Comparison of ENCODE assay signal across 10 mouse cellular contexts in genomic region chr1:37931806-37932205, GRCm38 (mm10). TPM values are rescaled to one million over a fixed set of nuclear protein-coding genes. Genes with fewer than 3 reads are reported as not detected.
A peak's percentile ranks its signal among the peaks of the same experiment; 100 is the strongest.
DNase-seq lines count a peak whose midpoint lies in the region; ATAC-seq and TF ChIP-seq lines count a peak whose summit lies in the region.
"Had no signal": no experiment of that assay in that cellular context is flagged by ENCODE, and none has a peak within 500 bp of the region (broad histone marks: within the 10 kb centered on the region; RNA-seq: fewer than 3 reads in every experiment).

No protein-coding gene starts in this region.

- no peak overlapping the region for H3K9ac ChIP-seq in heart, embryonic 11.5 days (ENCODE audit: low read depth, low read length)

- no peak overlapping the region for H3K27ac ChIP-seq in heart, embryonic 11.5 days (ENCODE audit: low read depth, low read length)

- H3K9me3 ChIP-seq in heart, embryonic 11.5 days (replicated peaks; ENCODE audit: control insufficient read depth, low read length) = no peaks in the 10 kb centered on the region

- H3K4me1 ChIP-seq in heart, embryonic 11.5 days (ENCODE audit: control insufficient read depth, insufficient read depth, low read length) = no peaks in the 10 kb centered on the region

- H3K36me3 ChIP-seq in heart, embryonic 11.5 days (ENCODE audit: control insufficient read depth, insufficient read depth, low read length) = no peaks in the 10 kb centered on the region

- DNase-seq in urinary bladder, adult 18-20 months (ENCODE audit: low spot score in 2 of 2) = peak; percentile 41 to 49
- no peak for DNase-seq in urinary bladder, adult 2 months (ENCODE audit: low spot score)
- DNase-seq in brain, embryonic 14.5 days (ENCODE audit: low read depth) = peak; percentile 29
- DNase-seq in kidney, postnatal 36 days = peak; percentile 34 to 63
- no peak for DNase-seq in left cerebral cortex, adult 18-20 months (ENCODE audit: low spot score in 2 of 2)
- no peak for DNase-seq in layer of hippocampus, adult 8-10 months (ENCODE audit: low spot score in 2 of 2)
- DNase-seq in adipocyte (ENCODE audit: low spot score) = no peak

- H3K4me3 ChIP-seq in heart, embryonic 11.5 days (ENCODE audit: low read depth, low read length) = no peak overlapping the region

- H3K27me3 ChIP-seq in heart, embryonic 11.5 days (ENCODE audit: control insufficient read depth, insufficient read depth, low read length) = no peaks in the 10 kb centered on the region

- WGBS in heart, embryonic 11.5 days (ENCODE audit: insufficient replicate concordance) = 19% methylated on average over 3 of the region's 3 CpGs

- no peak overlapping the region for H3K4me2 ChIP-seq in heart, embryonic 11.5 days

- no peak for TF ChIP-seq CTCF in brain, embryonic 14.5 days (IDR thresholded peaks at IDR 0.05; ENCODE audit: borderline replicate concordance, extremely low read depth, insufficient read depth, insufficient read length)

- no peak for TF ChIP-seq POLR2A in brain, embryonic 14.5 days (IDR thresholded peaks at IDR 0.05; ENCODE audit: borderline replicate concordance, extremely low read depth, insufficient read depth, insufficient read length, poor library complexity, severe bottlenecking)

- ATAC-seq in heart, embryonic 11.5 days (replicated peaks; ENCODE audit: insufficient number of reproducible peaks, low FRiP score, low TSS enrichment) = no peak

RNA-seq across cellular contexts. Expression of gene Lyg2, which starts 15.5 kb away (rescaled TPM):
- polyA plus RNA-seq in urinary bladder, adult 2 months (2012; rRNA removed) = not detected in 2 replicates
- 0.03 TPM in 1 of 2 replicates, not detected in the other for polyA plus RNA-seq in brain, embryonic 14.5 days (2012; rRNA removed)
- not detected in 2 replicates for polyA plus RNA-seq in heart, embryonic 11.5 days (2014; fragmentation: Nextera tagmentation; extraction: Ambion mirVana)
- total RNA-seq in left cerebral cortex, adult 18-20 months (2021) = not detected
- total RNA-seq in layer of hippocampus, adult 8-10 months (2022) = under 1 TPM in 1 of 4 experiments, not detected in 3; 0.12 TPM
- total RNA-seq: common myeloid progenitor, adult 5-6 weeks had no signal
- polyA plus RNA-seq: limb, embryonic 11.5 days had no signal

RNA-seq across cellular contexts. Expression of gene Lyg1, which starts 25.8 kb away (rescaled TPM):
- not detected in 2 replicates for polyA plus RNA-seq in urinary bladder, adult 2 months (2012; rRNA removed)
- not detected in 2 replicates for polyA plus RNA-seq in brain, embryonic 14.5 days (2012; rRNA removed)
- not detected in 2 replicates for polyA plus RNA-seq in heart, embryonic 11.5 days (2014; fragmentation: Nextera tagmentation; extraction: Ambion mirVana)
- total RNA-seq in left cerebral cortex, adult 18-20 months (2021) = not detected
- total RNA-seq in layer of hippocampus, adult 8-10 months (2022) = not detected
- total RNA-seq: common myeloid progenitor, adult 5-6 weeks had no signal
- polyA plus RNA-seq: limb, embryonic 11.5 days had no signal

RNA-seq across cellular contexts. Expression of gene Mrpl30, which starts 41.5 kb away (rescaled TPM):
- 125 and 139 TPM in 2 replicates for polyA plus RNA-seq in urinary bladder, adult 2 months (2012; rRNA removed)
- 118 and 120 TPM in 2 replicates for polyA plus RNA-seq in brain, embryonic 14.5 days (2012; rRNA removed)
- polyA plus RNA-seq in heart, embryonic 11.5 days (2014; fragmentation: Nextera tagmentation; extraction: Ambion mirVana) = 260 and 280 TPM in 2 replicates
- 100 to 1,000 TPM; 139 to 146 TPM for total RNA-seq in left cerebral cortex, adult 18-20 months (2021)
- 100 to 1,000 TPM; 131 to 158 (median 140) TPM for total RNA-seq in layer of hippocampus, adult 8-10 months (2022)

RNA-seq across cellular contexts. Expression of gene Mitd1, which starts 41.6 kb away (rescaled TPM):
- 24.1 and 28.6 TPM in 2 replicates for polyA plus RNA-seq in urinary bladder, adult 2 months (2012; rRNA removed)
- 16.5 and 19.1 TPM in 2 replicates for polyA plus RNA-seq in brain, embryonic 14.5 days (2012; rRNA removed)
- polyA plus RNA-seq in heart, embryonic 11.5 days (2014; fragmentation: Nextera tagmentation; extraction: Ambion mirVana) = 15.9 and 16.4 TPM in 2 replicates
- 10 to 100 TPM; 10.7 to 11.3 TPM for total RNA-seq in left cerebral cortex, adult 18-20 months (2021)
- total RNA-seq in layer of hippocampus, adult 8-10 months (2022) = 10 to 100 TPM in 3 of 4 experiments, 1 to 10 TPM in 1; 8.6 to 14.7 (median 12.9) TPM

Comparison
In these comparisons a context has a peak if more than half of its experiments do, and no peak if none do; other contexts are left out.
1. DNase-seq: peak in urinary bladder, adult 18-20 months (2 of 2), brain, embryonic 14.5 days (single experiment) and kidney, postnatal 36 days (2 of 2); none in urinary bladder, adult 2 months (single experiment), left cerebral cortex, adult 18-20 months (0 of 2), layer of hippocampus, adult 8-10 months (0 of 2) and adipocyte (single experiment).